Mouse (Mus musculus) midbrain, embryonic 11.5 days (tissue): ENCODE data around the gene Amigo3. TPM values are rescaled to one million over a fixed set of nuclear protein-coding genes. Genes with fewer than 3 reads are reported as not detected.

Experiments used
- ATAC-seq: fragments of 200-750 bp; cut with Nextera tagmentation; 2 replicates; pipeline ENCODE4 v1.8.0; 2017; ENCODE audit warnings: moderate TSS enrichment, moderate library complexity; ENCODE audit not compliant: low FRiP score
- DNase-seq: peaks from one replicate; pipeline ENCODE4 v3.0.0; 2015; ENCODE audit warnings: low spot score; ENCODE audit errors: missing footprints
- H3K27ac ChIP-seq: fragments of 300-500 bp; sonication (generic); 2 replicates; pipeline ENCODE4 v1.5.1; 2014; ENCODE audit warnings: low read depth, low read length
- H3K27me3 ChIP-seq: fragments of 300-500 bp; sonication (generic); 2 replicates; pipeline ENCODE4 v1.6.1; 2014; ENCODE audit warnings: mild to moderate bottlenecking, low read length, moderate library complexity, mixed read lengths; ENCODE audit not compliant: control insufficient read depth, insufficient read depth
- H3K36me3 ChIP-seq: fragments of 300-500 bp; sonication (generic); 2 replicates; pipeline ENCODE4 v1.6.1; 2014; ENCODE audit warnings: mild to moderate bottlenecking, low read length, moderate library complexity, mixed read lengths; ENCODE audit not compliant: control insufficient read depth, insufficient read depth
- H3K4me1 ChIP-seq: fragments of 300-500 bp; sonication (generic); 2 replicates; pipeline ENCODE4 v1.6.1; 2014; ENCODE audit warnings: low read length; ENCODE audit not compliant: control insufficient read depth, insufficient read depth
- H3K4me2 ChIP-seq: fragments of 300-500 bp; sonication (generic); 2 replicates; pipeline ENCODE4 v1.6.1; 2014; ENCODE audit warnings: mild to moderate bottlenecking, moderate library complexity
- H3K4me3 ChIP-seq: fragments of 300-500 bp; sonication (generic); 2 replicates; pipeline ENCODE4 v1.5.1; 2014; ENCODE audit warnings: low read depth, low read length
- H3K9ac ChIP-seq: fragments of 300-500 bp; sonication (generic); 2 replicates; pipeline ENCODE4 v1.6.1; 2014; ENCODE audit warnings: low read length
- H3K9me3 ChIP-seq: fragments of 300-500 bp; sonication (generic); 2 replicates; pipeline ENCODE4 v1.6.1; 2016; ENCODE audit warnings: low read length; ENCODE audit not compliant: control insufficient read depth
- WGBS: fragments of 180-500 bp; shearing (Covaris S2); extraction: QIAGEN DNeasy Blood & Tissue Kit; methylation state at CpG from one replicate; pipeline ENCODE4 v1.1.7; 2014; 5-methylcytosine and 5-hydroxymethylcytosine counted together
- polyA plus RNA-seq: library from polyadenylated mRNA; unstranded; fragments of >200 nt; fragmentation: Nextera tagmentation; extraction: Ambion mirVana; gene quantifications from 2 replicates; pipeline ENCODE4 v1.2.1, GENCODE M21; 2014

Gene Amigo3
- polyA plus RNA-seq, 1 experiment from 2014 or later, result 2.0 TPM

- ATAC-seq (no peak), DNase-seq (no peak)
- 0 out of 2 replicates have a peak overlapping the region, but pooled peaks have one; percentile 14 for H3K27ac ChIP-seq
- peak overlapping the region; percentile 75 for H3K9ac ChIP-seq
- H3K9me3 ChIP-seq, result no peaks in the 10 kb centered on the region
- H3K36me3 ChIP-seq, result peaks cover 16% of the 10 kb centered on the region
- peak overlapping the region; percentile 87 for H3K4me2 ChIP-seq
- no peaks in the 10 kb centered on the region for H3K27me3 ChIP-seq
- peak overlapping the region; percentile 76 for H3K4me3 ChIP-seq
- 42% methylated on average over 15 of the region's 15 CpGs for WGBS
- peaks cover 17% of the 10 kb centered on the region for H3K4me1 ChIP-seq
Measured at GRCm38 (mm10) chr9:108049561-108050251, 3.3 kb upstream of the Amigo3 start.

- no peak overlapping the region for H3K4me3 ChIP-seq
- no peak for DNase-seq
- H3K9ac ChIP-seq, result no peak overlapping the region
- peaks cover 8% of the 10 kb centered on the region; the same call in 1 of the 2 replicates for H3K36me3 ChIP-seq
- H3K9me3 ChIP-seq, result no peaks in the 10 kb centered on the region
- H3K4me2 ChIP-seq, result no peak overlapping the region
- no peak for ATAC-seq
- H3K27ac ChIP-seq, result no peak overlapping the region
- 92% methylated on average over 15 of the region's 15 CpGs for WGBS
- peaks cover 17% of the 10 kb centered on the region for H3K4me1 ChIP-seq
- no peaks in the 10 kb centered on the region for H3K27me3 ChIP-seq
Measured at GRCm38 (mm10) chr9:108051184-108051930, 1.6 kb upstream of the Amigo3 start.

GRCm38 (mm10) chr9:108051931-108052220 is 1.1 kb upstream of the Amigo3 start:
- Histone ChIP-seq H3K4me2 (no peak overlapping the region), H3K9ac (no peak overlapping the region), H3K27ac (no peak overlapping the region), H3K4me3 (no peak overlapping the region), H3K9me3 (no peaks in the 10 kb centered on the region), H3K36me3 (peaks cover 8% of the 10 kb centered on the region; the same call in 1 of the 2 replicates), H3K4me1 (peaks cover 17% of the 10 kb centered on the region), H3K27me3 (no peaks in the 10 kb centered on the region)
- ATAC-seq, result no peak
- no peak for DNase-seq
- 83% methylated on average over 4 of the region's 4 CpGs for WGBS

- H3K4me1 ChIP-seq, result peaks cover 17% of the 10 kb centered on the region
Measured at GRCm38 (mm10) chr9:108052411-108052810, 548 bp upstream of the Amigo3 start.

GRCm38 (mm10) chr9:108053665-108054225 is 786 bp downstream of the Amigo3 start:
- peaks cover 8% of the 10 kb centered on the region; the same call in 1 of the 2 replicates for H3K36me3 ChIP-seq
- no peaks in the 10 kb centered on the region for H3K9me3 ChIP-seq
- no peak overlapping the region for H3K27ac ChIP-seq
- no peak overlapping the region for H3K9ac ChIP-seq
- ATAC-seq (no peak), DNase-seq (no peak)
- H3K4me3 ChIP-seq, result no peak overlapping the region
- WGBS, result 94% methylated on average over 15 of the region's 15 CpGs
- peaks cover 9% of the 10 kb centered on the region for H3K4me1 ChIP-seq
- no peaks in the 10 kb centered on the region for H3K27me3 ChIP-seq
- no peak overlapping the region for H3K4me2 ChIP-seq

More at GRCm38 (mm10) chr9:108052411-108052810, 548 bp upstream of the Amigo3 start:
- Histone ChIP-seq H3K27ac (no peak overlapping the region), H3K27me3 (no peaks in the 10 kb centered on the region), H3K4me3 (no peak overlapping the region), H3K9ac (no peak overlapping the region), H3K9me3 (no peaks in the 10 kb centered on the region), H3K4me2 (no peak overlapping the region), H3K36me3 (peaks cover 8% of the 10 kb centered on the region; the same call in 1 of the 2 replicates)
- no peak for ATAC-seq
- DNase-seq, result no peak
- 70% methylated on average over 7 of the region's 7 CpGs for WGBS

- Histone ChIP-seq H3K4me2 (no peak overlapping the region), H3K27ac (no peak overlapping the region), H3K9ac (no peak overlapping the region), H3K9me3 (no peaks in the 10 kb centered on the region), H3K4me3 (no peak overlapping the region), H3K27me3 (no peaks in the 10 kb centered on the region), H3K36me3 (peaks cover 12% of the 10 kb centered on the region; the same call in 1 of the 2 replicates), H3K4me1 (peaks cover 8% of the 10 kb centered on the region)
- no peak for ATAC-seq
- peak; percentile 77 for DNase-seq
- 92% methylated on average over 22 of the region's 22 CpGs for WGBS
Measured at GRCm38 (mm10) chr9:108054331-108055040, 1.5 kb downstream of the Amigo3 start.

- Histone ChIP-seq H3K4me3 (no peak overlapping the region), H3K9ac (no peak overlapping the region), H3K4me2 (no peak overlapping the region), H3K9me3 (no peaks in the 10 kb centered on the region), H3K36me3 (peaks cover 12% of the 10 kb centered on the region; the same call in 1 of the 2 replicates), H3K27ac (no peak overlapping the region), H3K4me1 (peaks cover 3% of the 10 kb centered on the region; the same call in 1 of the 2 replicates), H3K27me3 (no peaks in the 10 kb centered on the region)
- DNase-seq (peak; percentile 35), ATAC-seq (no peak)
- 85% methylated on average over 1 of the region's 1 CpGs for WGBS
Measured at GRCm38 (mm10) chr9:108055061-108055460, 2.1 kb downstream of the Amigo3 start.

- no peak overlapping the region for H3K27ac ChIP-seq
- no peak overlapping the region for H3K9ac ChIP-seq
- DNase-seq (peak; percentile 62), ATAC-seq (no peak)
- peaks cover 12% of the 10 kb centered on the region; the same call in 1 of the 2 replicates for H3K36me3 ChIP-seq
- H3K27me3 ChIP-seq, result no peaks in the 10 kb centered on the region
- peaks cover 3% of the 10 kb centered on the region; the same call in 1 of the 2 replicates for H3K4me1 ChIP-seq
- no peak overlapping the region for H3K4me2 ChIP-seq
- WGBS, result 88% methylated on average over 6 of the region's 6 CpGs
- H3K9me3 ChIP-seq, result no peaks in the 10 kb centered on the region
- no peak overlapping the region for H3K4me3 ChIP-seq
Measured at GRCm38 (mm10) chr9:108055661-108056237, 2.8 kb downstream of the Amigo3 start.
